In genomic region chr4:99198721-99199120, GRCm38 (mm10) we compare ENCODE assay signal across 25 mouse cellular contexts. TPM values are rescaled to one million over a fixed set of nuclear protein-coding genes. Genes with fewer than 3 reads are reported as not detected.
DNase-seq lines count a peak whose midpoint lies in the region; ATAC-seq lines count a peak whose summit lies in the region.
"Had no signal": no experiment of that assay in that cellular context is flagged by ENCODE, and none has a peak within 500 bp of the region (broad histone marks: within the 10 kb centered on the region; RNA-seq: fewer than 3 reads in every experiment).

No protein-coding gene starts in this region.

- H3K9ac ChIP-seq in hindbrain, embryonic 13.5 days = no peak overlapping the region
- H3K9ac ChIP-seq: embryonic facial prominence, embryonic 12.5 days; embryonic facial prominence, embryonic 15.5 days; forebrain, postnatal 0 days; hindbrain, embryonic 12.5 days; intestine, embryonic 15.5 days had no signal

- no peak overlapping the region for H3K27ac ChIP-seq in limb, embryonic 10.5 days
- no peak overlapping the region for H3K27ac ChIP-seq in hindbrain, embryonic 13.5 days
- H3K27ac ChIP-seq: embryonic facial prominence, embryonic 12.5 days; embryonic facial prominence, embryonic 15.5 days; hindbrain, embryonic 12.5 days; intestine, embryonic 15.5 days had no signal

- H3K27me3 ChIP-seq in limb, embryonic 10.5 days (ENCODE audit: low read depth, poor library complexity, severe bottlenecking) = no peaks in the 10 kb centered on the region
- H3K27me3 ChIP-seq in splenic B cell, adult 2 months (ENCODE audit: control insufficient read depth, insufficient read depth, low read length, poor library complexity, severe bottlenecking) = no peaks in the 10 kb centered on the region
- no peaks in the 10 kb centered on the region for H3K27me3 ChIP-seq in hindbrain, embryonic 13.5 days
- H3K27me3 ChIP-seq: embryonic facial prominence, embryonic 12.5 days; embryonic facial prominence, embryonic 15.5 days; hindbrain, embryonic 12.5 days; intestine, embryonic 15.5 days; Patski had no signal

- H3K4me3 ChIP-seq in limb, embryonic 10.5 days = no peak overlapping the region
- H3K4me3 ChIP-seq in hindbrain, embryonic 13.5 days = no peak overlapping the region
- H3K4me3 ChIP-seq: embryonic facial prominence, embryonic 12.5 days; embryonic facial prominence, embryonic 15.5 days; hindbrain, embryonic 12.5 days; intestine, embryonic 15.5 days had no signal

- H3K36me3 ChIP-seq in limb, embryonic 10.5 days = peaks cover 2% of the 10 kb centered on the region; the same call in 1 of the 2 replicates
- H3K36me3 ChIP-seq in splenic B cell, adult 2 months (ENCODE audit: control insufficient read depth, insufficient read depth, low read length, poor library complexity, severe bottlenecking) = no peaks in the 10 kb centered on the region
- H3K36me3 ChIP-seq in hindbrain, embryonic 13.5 days = 0 out of 2 replicates have a peak, but pooled peaks cover 4% of the 10 kb centered on the region
- H3K36me3 ChIP-seq: embryonic facial prominence, embryonic 12.5 days; embryonic facial prominence, embryonic 15.5 days; hindbrain, embryonic 12.5 days; intestine, embryonic 15.5 days had no signal

- ATAC-seq in hindbrain, embryonic 13.5 days (ENCODE audit: low FRiP score) = no peak
- ATAC-seq: forebrain, embryonic 14.5 days; forebrain, postnatal 0 days; hindbrain, embryonic 16.5 days had no signal

- no peaks in the 10 kb centered on the region for H3K9me3 ChIP-seq in limb, embryonic 10.5 days (replicated peaks)
- no peaks in the 10 kb centered on the region for H3K9me3 ChIP-seq in hindbrain, embryonic 13.5 days
- H3K9me3 ChIP-seq: embryonic facial prominence, embryonic 15.5 days; hindbrain, embryonic 12.5 days; intestine, embryonic 15.5 days had no signal

- peaks cover 6% of the 10 kb centered on the region; the same call in 1 of the 2 replicates for H3K4me1 ChIP-seq in limb, embryonic 10.5 days
- H3K4me1 ChIP-seq in hindbrain, embryonic 13.5 days (replicated peaks) = 0 out of 2 replicates have a peak, but pooled peaks cover 5% of the 10 kb centered on the region
- H3K4me1 ChIP-seq: embryonic facial prominence, embryonic 12.5 days; hindbrain, embryonic 12.5 days; intestine, embryonic 15.5 days had no signal

- no peak overlapping the region for H3K4me2 ChIP-seq in hindbrain, embryonic 13.5 days
- H3K4me2 ChIP-seq: embryonic facial prominence, embryonic 12.5 days; embryonic facial prominence, embryonic 15.5 days; heart, embryonic 11.5 days; hindbrain, embryonic 12.5 days; intestine, embryonic 15.5 days had no signal

- DNase-seq in ES-CJ7 (ENCODE audit: low read depth, low spot score) (peak; percentile 80), MEL-GATA-1-ER (ENCODE audit: extremely low read depth, low read depth) (peak; percentile 6)
- DNase-seq in limb, embryonic 10.5 days (ENCODE audit: low spot score) = peak; percentile 15
- peak; percentile 15 for DNase-seq in splenic B cell, adult 2 months (ENCODE audit: low read depth, low spot score)
- DNase-seq in kidney, postnatal 14 days = no peak
- no peak for DNase-seq in left cerebral cortex, adult 8-10 months (ENCODE audit: low spot score in 2 of 2)
- DNase-seq: adrenal gland, postnatal 10 days; adrenal gland, postnatal 36 days; B cell, adult 2 months; cerebellum, adult 18-20 months; cerebellum, adult 9-10 months; cerebellum, postnatal 25 days; forebrain, postnatal 0 days; gastrocnemius, adult 2 months; gastrocnemius, postnatal 14 days; heart, adult 11 months had no signal

RNA-seq across cellular contexts. Expression of gene Atg4c, which starts 5.0 kb away (rescaled TPM):
- polyA plus RNA-seq in limb, embryonic 10.5 days (2016; fragmentation: Nextera tagmentation; extraction: Ambion mirVana) = 12.4 and 15.5 TPM in 2 replicates
- total RNA-seq in left cerebral cortex, adult 8-10 months (2022) = 10 to 100 TPM; 42.4 to 51.4 (median 47.2) TPM
- 16.3 and 16.9 TPM in 2 replicates for polyA plus RNA-seq in hindbrain, embryonic 13.5 days (2015; fragmentation: Nextera tagmentation; extraction: Ambion mirVana)

Comparison
In these comparisons a context has a peak if more than half of its experiments do, and no peak if none do; other contexts are left out.
1. DNase-seq: peak in ES-CJ7 (single experiment), MEL-GATA-1-ER (single experiment), limb, embryonic 10.5 days (single experiment) and splenic B cell, adult 2 months (single experiment); none in kidney, postnatal 14 days (single experiment) and left cerebral cortex, adult 8-10 months (0 of 2).